Mouse (Mus musculus): Measurements from ENCODE around the gene Hormad2. TPM values are rescaled to one million over a fixed set of nuclear protein-coding genes. Genes with fewer than 3 reads are reported as not detected.

Gene Hormad2
- polyA plus RNA-seq, 1 experiment from 2014 or later = not detected

DNA sequence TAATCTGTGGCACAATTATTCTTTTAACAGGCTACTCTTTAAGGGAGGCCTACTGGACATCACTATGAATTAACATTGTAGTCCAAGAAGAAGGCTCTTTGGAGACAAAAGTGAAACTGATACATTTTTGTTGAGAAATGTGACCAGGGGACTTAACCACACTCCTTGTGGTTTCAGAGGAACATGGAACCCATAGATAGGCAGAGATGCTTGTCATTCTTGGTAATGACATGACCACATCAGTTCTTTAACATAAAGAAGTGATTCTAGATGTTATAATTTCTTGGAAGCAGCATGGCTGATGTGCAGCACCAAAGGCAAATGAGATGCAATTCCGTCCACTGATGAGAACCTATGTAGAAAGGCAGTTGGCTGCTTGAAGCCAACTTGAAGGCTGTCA is 101.6 kb downstream of the Hormad2 start:
- Histone ChIP-seq H3K27me3 (ENCODE audit: control insufficient read depth, insufficient read depth, low read length) (no peaks in the 10 kb centered on the region), H3K36me3 (ENCODE audit: control insufficient read depth, insufficient read depth, low read length) (no peaks in the 10 kb centered on the region), H3K4me3 (ENCODE audit: low read depth, low read length) (no peak overlapping the region), H3K27ac (ENCODE audit: low read depth, low read length) (no peak overlapping the region), H3K9ac (replicated peaks; ENCODE audit: low read depth, low read length) (no peak overlapping the region), H3K4me1 (ENCODE audit: control insufficient read depth, insufficient read depth, low read length) (no peaks in the 10 kb centered on the region), H3K9me3 (ENCODE audit: control insufficient read depth, low read length) (no peaks in the 10 kb centered on the region), H3K4me2 (ENCODE audit: low read depth, low read length) (no peak overlapping the region)
- no peak for ATAC-seq (ENCODE audit: low read depth)
- 97% methylated on average over 1 of the region's 1 CpGs for WGBS

DNA sequence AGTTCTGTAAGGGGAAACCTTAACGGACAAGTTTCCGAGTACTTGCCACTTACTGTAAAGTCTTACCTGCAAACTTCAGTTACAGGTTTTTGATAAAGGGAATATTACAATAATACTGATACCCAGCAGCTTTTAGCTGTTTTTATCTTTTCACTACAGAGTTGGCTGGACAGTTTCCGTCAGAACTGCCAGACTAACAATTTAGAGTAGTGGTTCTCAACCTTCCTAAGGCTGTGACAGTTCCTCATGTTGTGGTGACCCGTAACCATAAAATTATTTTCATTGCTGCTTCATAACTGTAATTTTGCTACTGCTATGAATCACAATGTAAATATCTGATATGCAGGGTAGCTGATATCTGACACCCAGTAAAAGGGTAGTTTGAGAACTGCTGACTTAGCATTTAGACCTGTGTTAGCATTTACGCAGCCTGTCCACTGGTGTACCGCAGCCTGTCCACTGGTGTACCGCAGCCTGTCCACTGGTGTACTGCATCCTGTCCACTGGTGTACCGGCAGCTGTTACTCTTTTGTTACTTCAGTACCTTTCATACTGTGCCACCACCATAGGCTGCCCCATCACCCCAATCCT is 104.1 kb downstream of the Hormad2 start:
- Histone ChIP-seq H3K4me2 (ENCODE audit: low read depth, low read length) (no peak overlapping the region), H3K4me1 (ENCODE audit: control insufficient read depth, insufficient read depth, low read length) (no peaks in the 10 kb centered on the region), H3K4me3 (ENCODE audit: low read depth, low read length) (no peak overlapping the region), H3K27ac (ENCODE audit: low read depth, low read length) (no peak overlapping the region), H3K27me3 (ENCODE audit: control insufficient read depth, insufficient read depth, low read length) (no peaks in the 10 kb centered on the region), H3K36me3 (ENCODE audit: control insufficient read depth, insufficient read depth, low read length) (no peaks in the 10 kb centered on the region), H3K9me3 (ENCODE audit: control insufficient read depth, low read length) (no peaks in the 10 kb centered on the region), H3K9ac (replicated peaks; ENCODE audit: low read depth, low read length) (no peak overlapping the region)
- 90% methylated on average over 8 of the region's 8 CpGs for WGBS
- no peak for ATAC-seq (ENCODE audit: low read depth)

DNA sequence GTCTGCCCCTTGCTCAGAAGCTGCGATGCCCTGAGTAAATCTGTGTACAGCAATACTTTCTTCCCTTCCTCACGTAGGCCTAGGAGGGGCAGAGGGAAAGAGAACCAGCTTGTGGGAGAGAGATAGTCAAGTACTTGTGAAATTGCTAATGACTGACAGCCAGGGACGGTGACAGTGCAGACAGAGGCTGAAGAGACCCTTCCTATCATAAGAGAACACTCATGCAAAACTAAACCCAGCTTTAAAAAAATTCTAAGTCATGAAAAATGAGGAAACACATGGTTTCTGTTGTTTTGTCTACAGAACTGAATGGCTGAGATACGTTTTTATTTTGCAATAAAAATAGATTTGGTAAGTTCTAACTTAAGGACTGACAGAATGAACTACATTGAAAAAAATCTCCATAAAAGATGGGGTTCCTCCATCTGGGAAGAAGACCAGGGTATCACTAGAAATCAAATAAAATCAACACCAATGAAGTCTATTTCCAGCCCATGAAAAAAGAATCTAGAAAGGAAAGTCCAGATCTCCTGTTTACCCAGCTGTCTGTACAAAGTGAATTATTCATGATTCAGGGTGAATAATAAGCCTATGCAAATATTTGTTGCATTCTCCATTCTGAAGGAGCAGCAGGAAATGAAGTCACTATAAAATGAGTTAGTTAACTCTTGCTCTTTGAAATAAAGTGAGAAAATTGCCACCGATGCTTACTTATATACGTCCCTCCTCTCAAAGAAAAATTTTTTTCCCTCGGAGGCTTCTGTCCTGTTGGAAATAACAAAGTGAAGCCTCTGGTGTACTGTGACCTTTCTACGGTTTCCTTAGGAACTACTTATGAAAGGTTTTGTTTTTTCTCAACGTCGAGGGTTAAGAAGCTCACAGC is 104.9 kb downstream of the Hormad2 start:
- no peaks in the 10 kb centered on the region for H3K27me3 ChIP-seq (ENCODE audit: control insufficient read depth, insufficient read depth, low read length)
- H3K4me2 ChIP-seq (ENCODE audit: low read depth, low read length) = no peak overlapping the region
- no peak overlapping the region for H3K4me3 ChIP-seq (ENCODE audit: low read depth, low read length)
- 72% methylated on average over 10 of the region's 10 CpGs for WGBS
- no peaks in the 10 kb centered on the region for H3K36me3 ChIP-seq (ENCODE audit: control insufficient read depth, insufficient read depth, low read length)
- H3K4me1 ChIP-seq (ENCODE audit: control insufficient read depth, insufficient read depth, low read length) = no peaks in the 10 kb centered on the region
- no peaks in the 10 kb centered on the region for H3K9me3 ChIP-seq (ENCODE audit: control insufficient read depth, low read length)
- ATAC-seq (ENCODE audit: low read depth) = no peak
- no peak overlapping the region for H3K27ac ChIP-seq (ENCODE audit: low read depth, low read length)
- no peak overlapping the region for H3K9ac ChIP-seq (replicated peaks; ENCODE audit: low read depth, low read length)

DNA sequence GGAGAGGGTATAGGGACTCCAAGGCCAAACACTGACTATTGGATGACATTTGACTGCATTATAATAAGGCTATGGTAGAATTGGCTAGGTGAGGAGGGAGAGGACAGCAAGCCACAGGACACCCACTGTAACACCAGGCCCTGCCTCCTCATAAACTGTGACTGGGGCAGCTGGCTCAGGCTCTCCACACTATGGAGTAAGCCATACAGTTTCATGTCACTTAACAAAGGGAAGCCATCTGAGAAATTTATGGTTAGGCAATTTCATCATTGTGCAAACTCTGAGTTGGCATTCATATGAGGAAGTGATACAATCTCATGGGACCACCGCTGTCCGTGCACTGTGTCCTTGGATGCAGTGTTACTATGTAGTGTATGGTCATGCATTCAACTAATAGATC is 107.9 kb downstream of the Hormad2 start:
- ATAC-seq (ENCODE audit: low read depth) = no peak
- Histone ChIP-seq H3K4me1 (ENCODE audit: control insufficient read depth, insufficient read depth, low read length) (no peaks in the 10 kb centered on the region), H3K4me3 (ENCODE audit: low read depth, low read length) (no peak overlapping the region), H3K9ac (replicated peaks; ENCODE audit: low read depth, low read length) (no peak overlapping the region), H3K27me3 (ENCODE audit: control insufficient read depth, insufficient read depth, low read length) (no peaks in the 10 kb centered on the region), H3K4me2 (ENCODE audit: low read depth, low read length) (no peak overlapping the region), H3K9me3 (ENCODE audit: control insufficient read depth, low read length) (no peaks in the 10 kb centered on the region), H3K36me3 (ENCODE audit: control insufficient read depth, insufficient read depth, low read length) (no peaks in the 10 kb centered on the region), H3K27ac (ENCODE audit: low read depth, low read length) (no peak overlapping the region)
- WGBS = 74% methylated on average over 2 of the region's 2 CpGs

DNA sequence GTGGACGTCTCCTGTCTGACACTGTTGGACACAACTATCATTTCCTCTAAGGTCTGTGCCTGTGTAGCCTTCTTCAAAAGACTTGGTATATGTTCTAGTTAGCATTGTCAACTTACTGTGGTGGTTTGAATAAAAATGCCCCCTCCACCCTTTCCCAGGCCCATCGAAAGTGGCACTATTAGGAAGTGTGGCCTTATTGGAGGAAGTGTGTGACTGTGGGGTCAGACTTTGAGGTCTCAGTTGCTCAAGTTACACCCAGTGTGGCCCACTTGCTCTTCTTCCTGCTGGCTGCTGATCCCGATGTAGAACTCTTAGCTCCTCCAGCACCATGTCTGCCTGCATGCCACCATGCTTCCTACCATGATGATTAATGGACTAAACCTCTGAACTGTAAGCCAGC is 112.7 kb downstream of the Hormad2 start:
- Histone ChIP-seq H3K4me2 (ENCODE audit: low read depth, low read length) (no peak overlapping the region), H3K4me1 (ENCODE audit: control insufficient read depth, insufficient read depth, low read length) (no peaks in the 10 kb centered on the region), H3K9me3 (ENCODE audit: control insufficient read depth, low read length) (no peaks in the 10 kb centered on the region), H3K27me3 (ENCODE audit: control insufficient read depth, insufficient read depth, low read length) (no peaks in the 10 kb centered on the region), H3K27ac (ENCODE audit: low read depth, low read length) (no peak overlapping the region), H3K36me3 (ENCODE audit: control insufficient read depth, insufficient read depth, low read length) (no peaks in the 10 kb centered on the region), H3K4me3 (ENCODE audit: low read depth, low read length) (no peak overlapping the region), H3K9ac (replicated peaks; ENCODE audit: low read depth, low read length) (no peak overlapping the region)
- 90% methylated on average over 3 of the region's 3 CpGs for WGBS
- no peak for ATAC-seq (ENCODE audit: low read depth)

- Histone ChIP-seq H3K9me3 (ENCODE audit: control insufficient read depth, low read length) (no peaks in the 10 kb centered on the region), H3K4me3 (ENCODE audit: low read depth, low read length) (no peak overlapping the region), H3K27me3 (ENCODE audit: control insufficient read depth, insufficient read depth, low read length) (no peaks in the 10 kb centered on the region), H3K9ac (replicated peaks; ENCODE audit: low read depth, low read length) (no peak overlapping the region), H3K36me3 (ENCODE audit: control insufficient read depth, insufficient read depth, low read length) (no peaks in the 10 kb centered on the region), H3K4me1 (ENCODE audit: control insufficient read depth, insufficient read depth, low read length) (no peaks in the 10 kb centered on the region), H3K4me2 (ENCODE audit: low read depth, low read length) (no peak overlapping the region), H3K27ac (ENCODE audit: low read depth, low read length) (no peak overlapping the region)
- WGBS = 71% methylated on average over 11 of the region's 11 CpGs
- no peak for ATAC-seq (ENCODE audit: low read depth)
Observed at GRCm38 (mm10) chr11:4323481-4323880, 117.4 kb downstream of the Hormad2 start.

- Histone ChIP-seq H3K4me2 (ENCODE audit: low read depth, low read length) (no peak overlapping the region), H3K27me3 (ENCODE audit: control insufficient read depth, insufficient read depth, low read length) (no peaks in the 10 kb centered on the region), H3K36me3 (ENCODE audit: control insufficient read depth, insufficient read depth, low read length) (no peaks in the 10 kb centered on the region), H3K9ac (replicated peaks; ENCODE audit: low read depth, low read length) (no peak overlapping the region), H3K4me3 (ENCODE audit: low read depth, low read length) (no peak overlapping the region), H3K4me1 (ENCODE audit: control insufficient read depth, insufficient read depth, low read length) (no peaks in the 10 kb centered on the region), H3K9me3 (ENCODE audit: control insufficient read depth, low read length) (no peaks in the 10 kb centered on the region), H3K27ac (ENCODE audit: low read depth, low read length) (no peak overlapping the region)
- WGBS = 53% methylated on average over 6 of the region's 6 CpGs
- ATAC-seq (ENCODE audit: low read depth) = no peak
Observed at GRCm38 (mm10) chr11:4322943-4323342, 118.0 kb downstream of the Hormad2 start.

GRCm38 (mm10) chr11:4320876-4321275 is 120.0 kb downstream of the Hormad2 start:
- no peak for ATAC-seq (ENCODE audit: low read depth)
- H3K27ac ChIP-seq (ENCODE audit: low read depth, low read length) = no peak overlapping the region
- H3K9ac ChIP-seq (replicated peaks; ENCODE audit: low read depth, low read length) = no peak overlapping the region
- H3K27me3 ChIP-seq (ENCODE audit: control insufficient read depth, insufficient read depth, low read length) = no peaks in the 10 kb centered on the region
- H3K9me3 ChIP-seq (ENCODE audit: control insufficient read depth, low read length) = no peaks in the 10 kb centered on the region
- no peak overlapping the region for H3K4me2 ChIP-seq (ENCODE audit: low read depth, low read length)
- 75% methylated on average over 4 of the region's 4 CpGs for WGBS
- H3K4me3 ChIP-seq (ENCODE audit: low read depth, low read length) = no peak overlapping the region
- no peaks in the 10 kb centered on the region for H3K4me1 ChIP-seq (ENCODE audit: control insufficient read depth, insufficient read depth, low read length)
- no peaks in the 10 kb centered on the region for H3K36me3 ChIP-seq (ENCODE audit: control insufficient read depth, insufficient read depth, low read length)

DNA sequence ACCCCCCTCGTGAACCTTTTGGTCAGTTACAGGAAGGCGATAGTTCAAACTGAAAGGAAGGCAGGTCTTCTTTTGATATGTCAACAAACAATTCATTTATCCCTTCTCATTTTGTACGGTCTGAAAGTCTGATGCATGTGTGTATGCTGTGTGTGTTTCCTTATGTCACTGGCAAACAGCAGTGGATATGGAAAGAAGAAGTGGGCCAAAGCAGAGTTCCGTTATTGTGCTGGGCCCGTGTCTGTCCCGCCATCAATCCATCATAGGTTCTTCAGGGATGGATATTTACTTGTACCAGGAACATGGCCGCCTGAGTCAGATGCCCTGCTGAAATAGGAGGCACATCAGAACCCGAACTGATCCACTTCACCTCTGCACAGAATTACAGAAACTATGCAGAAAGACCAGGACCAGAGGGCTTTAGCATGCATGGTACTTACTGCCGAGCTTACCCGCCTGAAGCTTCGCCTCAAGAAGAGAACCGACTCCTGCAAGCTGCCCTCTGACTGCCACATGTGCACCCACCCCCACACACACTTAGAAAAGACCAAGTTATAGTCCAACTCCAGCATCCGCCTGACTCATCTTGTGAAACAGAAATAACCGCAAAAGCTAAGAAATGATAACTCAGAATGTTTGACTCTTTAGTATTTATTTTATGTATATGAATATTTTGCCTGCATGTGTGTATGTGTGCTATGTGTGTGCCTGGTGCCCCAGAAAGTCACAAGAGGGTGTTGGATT is 121.5 kb downstream of the Hormad2 start:
- Histone ChIP-seq H3K9me3 (ENCODE audit: control insufficient read depth, low read length) (no peaks in the 10 kb centered on the region), H3K4me1 (ENCODE audit: control insufficient read depth, insufficient read depth, low read length) (no peaks in the 10 kb centered on the region), H3K27me3 (ENCODE audit: control insufficient read depth, insufficient read depth, low read length) (no peaks in the 10 kb centered on the region), H3K9ac (replicated peaks; ENCODE audit: low read depth, low read length) (no peak overlapping the region), H3K4me3 (ENCODE audit: low read depth, low read length) (no peak overlapping the region), H3K27ac (ENCODE audit: low read depth, low read length) (no peak overlapping the region), H3K36me3 (ENCODE audit: control insufficient read depth, insufficient read depth, low read length) (no peaks in the 10 kb centered on the region), H3K4me2 (ENCODE audit: low read depth, low read length) (no peak overlapping the region)
- ATAC-seq (ENCODE audit: low read depth) = no peak
- WGBS = 90% methylated on average over 14 of the region's 14 CpGs
